Mouse (Mus musculus): ENCODE measurements around the gene Irak2. TPM values are rescaled to one million over a fixed set of nuclear protein-coding genes. Genes with fewer than 3 reads are reported as not detected.

Irak2 gene
- polyA plus RNA-seq, 2 experiments, result 4.9 to 27.0 TPM

DNA sequence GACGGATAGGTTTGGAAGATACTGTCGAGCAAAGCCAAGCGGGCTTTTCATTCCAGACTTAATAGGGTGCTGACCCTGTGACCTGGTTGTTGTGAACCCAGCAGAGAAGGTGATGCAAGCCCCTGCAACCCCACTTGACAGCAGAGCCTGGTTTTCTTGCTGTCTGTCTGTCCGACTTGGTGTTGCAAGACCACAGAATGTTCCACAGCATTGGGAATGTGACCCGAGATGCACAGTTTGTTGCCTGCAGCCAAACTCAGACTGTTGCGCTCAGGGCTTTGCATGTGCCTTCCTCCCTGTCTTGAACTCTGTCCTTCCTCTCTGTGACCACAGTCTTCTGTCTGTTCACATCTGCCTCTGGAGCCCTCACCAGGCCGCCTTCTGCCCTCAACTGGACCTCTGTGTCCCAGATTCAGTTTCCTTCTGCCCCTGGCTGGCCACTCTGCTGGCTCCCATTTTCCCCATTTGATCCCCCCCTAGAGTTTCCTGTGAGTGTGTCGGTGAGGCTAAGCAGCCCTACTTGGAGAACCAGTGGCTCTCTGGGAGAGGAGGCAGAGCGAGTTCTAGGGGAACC lies 41.8 kb downstream of the Irak2 start:
- DNase-seq (ENCODE audit: low read depth in 3 of 3, low spot score in 3 of 3) (no peak), ATAC-seq (ENCODE audit: insufficient read depth) (no peak)
- TF ChIP-seq EP300 (IDR thresholded peaks at IDR 0.05; ENCODE audit: low read depth), result no peak
- TF ChIP-seq CTCF (IDR thresholded peaks at IDR 0.05; ENCODE audit: low read depth), result no peak
- no peak overlapping the region for H3K9ac ChIP-seq (replicated peaks)
- peaks cover 0 to 8% of the 10 kb centered on the region in 2 experiments; a peak in 1 of 4 replicates for H3K4me1 ChIP-seq (replicated peaks; ENCODE audit: control insufficient read depth in 2 of 2, insufficient read depth in 2 of 2, low read length in 1 of 2)
- H3K9me3 ChIP-seq (ENCODE audit: control insufficient read depth, low read length), result no peaks in the 10 kb centered on the region
- 59% methylated on average over 9 of the region's 9 CpGs for WGBS (ENCODE audit: insufficient replicate concordance)
- H3K4me2 ChIP-seq (ENCODE audit: low read depth), result no peak overlapping the region
- H3K27me3 ChIP-seq (ENCODE audit: control insufficient read depth, insufficient read depth, low read length), result no peaks in the 10 kb centered on the region
- H3K4me3 ChIP-seq (ENCODE audit: insufficient read depth in 1 of 2, low read depth in 2 of 2, low read length in 2 of 2), result no peak overlapping the region
- no peak overlapping the region for H3K27ac ChIP-seq
- no peaks in the 10 kb centered on the region for H3K36me3 ChIP-seq (replicated peaks; ENCODE audit: control insufficient read depth, insufficient read depth, low read depth)

DNA sequence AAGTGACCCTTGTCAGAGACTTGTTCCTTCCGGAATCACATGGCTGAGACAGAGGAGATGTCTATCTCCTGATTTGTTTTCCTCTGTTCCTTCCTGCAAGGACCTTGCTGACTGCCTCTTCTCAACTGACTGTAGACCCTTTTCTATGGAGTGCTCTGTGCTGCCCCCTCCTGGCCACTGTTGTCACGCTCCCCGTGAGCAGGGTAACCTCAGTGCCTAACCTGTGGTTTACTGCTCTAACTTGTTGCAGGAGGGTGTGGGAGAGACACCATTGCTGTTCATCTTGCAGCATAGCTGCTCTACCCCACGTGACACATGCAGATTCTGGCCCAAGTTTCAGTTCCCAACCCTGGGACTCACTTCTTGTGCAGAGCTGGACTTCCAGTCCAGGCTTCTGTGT lies 43.0 kb downstream of the Irak2 start:
- no peak overlapping the region for H3K4me3 ChIP-seq (ENCODE audit: insufficient read depth in 1 of 2, low read depth in 2 of 2, low read length in 2 of 2)
- peak; percentile 76 for ATAC-seq (ENCODE audit: insufficient read depth)
- no peaks in the 10 kb centered on the region for H3K36me3 ChIP-seq (replicated peaks; ENCODE audit: control insufficient read depth, insufficient read depth, low read depth)
- DNase-seq (ENCODE audit: low read depth in 3 of 3, low spot score in 3 of 3), result peak in 2 of 3 experiments; percentile 55 to 61
- no peaks in the 10 kb centered on the region for H3K27me3 ChIP-seq (ENCODE audit: control insufficient read depth, insufficient read depth, low read length)
- TF ChIP-seq CTCF (IDR thresholded peaks at IDR 0.05; ENCODE audit: low read depth), result peak; percentile 99
- TF ChIP-seq EP300 (IDR thresholded peaks at IDR 0.05; ENCODE audit: low read depth), result no peak
- WGBS (ENCODE audit: insufficient replicate concordance), result 7% methylated on average over 4 of the region's 4 CpGs
- H3K4me2 ChIP-seq (ENCODE audit: low read depth), result no peak overlapping the region
- peaks cover 2 to 12% of the 10 kb centered on the region in 2 experiments; a peak in 1 of 4 replicates for H3K4me1 ChIP-seq (replicated peaks; ENCODE audit: control insufficient read depth in 2 of 2, insufficient read depth in 2 of 2, low read length in 1 of 2)
- H3K27ac ChIP-seq, result no peak overlapping the region
- no peaks in the 10 kb centered on the region for H3K9me3 ChIP-seq (ENCODE audit: control insufficient read depth, low read length)
- no peak overlapping the region for H3K9ac ChIP-seq (replicated peaks)

DNA sequence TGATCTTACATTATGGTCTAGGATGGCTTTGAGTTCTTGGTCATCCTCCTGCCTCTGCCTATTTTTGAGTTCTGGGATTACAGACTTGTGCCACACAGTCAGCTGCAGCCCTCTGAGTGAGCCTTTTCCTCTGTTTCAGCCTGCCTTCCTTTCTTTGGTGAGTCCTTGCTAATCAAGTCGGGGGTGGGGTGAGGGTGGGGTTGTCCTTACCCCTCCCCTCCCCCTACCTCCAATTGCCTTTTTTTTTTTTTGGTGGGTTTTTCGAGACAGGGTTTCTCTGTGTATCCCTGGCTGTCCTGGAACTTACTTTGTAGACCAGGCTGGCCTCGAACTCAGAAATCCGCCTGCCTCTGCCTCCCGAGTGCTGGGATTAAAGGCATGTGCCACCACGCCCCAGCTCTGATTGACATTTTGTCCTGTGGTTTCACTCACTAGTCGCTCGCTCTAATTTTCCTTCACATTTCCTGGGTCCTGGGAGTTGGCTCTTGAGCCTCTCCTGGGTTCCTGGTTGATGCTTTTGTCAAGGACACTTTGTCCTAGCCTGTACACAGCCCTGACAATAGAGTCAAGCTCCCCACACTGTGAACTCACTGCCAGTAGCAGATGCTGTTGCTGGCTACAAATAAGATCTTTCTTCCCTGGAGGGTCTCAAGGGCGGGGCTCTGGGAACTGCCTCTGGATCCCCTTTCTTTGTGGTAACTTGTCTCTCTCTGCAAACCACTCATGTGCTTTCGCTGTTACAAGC lies 45.0 kb downstream of the Irak2 start:
- 72% methylated on average over 10 of the region's 10 CpGs for WGBS (ENCODE audit: insufficient replicate concordance)
- TF ChIP-seq EP300 (IDR thresholded peaks at IDR 0.05; ENCODE audit: low read depth) (no peak), CTCF (IDR thresholded peaks at IDR 0.05; ENCODE audit: low read depth) (no peak)
- Histone ChIP-seq H3K9ac (replicated peaks) (no peak overlapping the region), H3K27ac (no peak overlapping the region), H3K9me3 (ENCODE audit: control insufficient read depth, low read length) (no peaks in the 10 kb centered on the region), H3K4me1 (replicated peaks; ENCODE audit: control insufficient read depth in 2 of 2, insufficient read depth in 2 of 2, low read length in 1 of 2) (peaks cover 2 to 12% of the 10 kb centered on the region in 2 experiments; a peak in 1 of 4 replicates), H3K36me3 (replicated peaks; ENCODE audit: control insufficient read depth, insufficient read depth, low read depth) (no peaks in the 10 kb centered on the region), H3K4me3 (ENCODE audit: insufficient read depth in 1 of 2, low read depth in 2 of 2, low read length in 2 of 2) (no peak overlapping the region), H3K27me3 (ENCODE audit: control insufficient read depth, insufficient read depth, low read length) (no peaks in the 10 kb centered on the region), H3K4me2 (ENCODE audit: low read depth) (no peak overlapping the region)
- ATAC-seq (ENCODE audit: insufficient read depth) (no peak), DNase-seq (ENCODE audit: low read depth in 3 of 3, low spot score in 3 of 3) (no peak)

DNA sequence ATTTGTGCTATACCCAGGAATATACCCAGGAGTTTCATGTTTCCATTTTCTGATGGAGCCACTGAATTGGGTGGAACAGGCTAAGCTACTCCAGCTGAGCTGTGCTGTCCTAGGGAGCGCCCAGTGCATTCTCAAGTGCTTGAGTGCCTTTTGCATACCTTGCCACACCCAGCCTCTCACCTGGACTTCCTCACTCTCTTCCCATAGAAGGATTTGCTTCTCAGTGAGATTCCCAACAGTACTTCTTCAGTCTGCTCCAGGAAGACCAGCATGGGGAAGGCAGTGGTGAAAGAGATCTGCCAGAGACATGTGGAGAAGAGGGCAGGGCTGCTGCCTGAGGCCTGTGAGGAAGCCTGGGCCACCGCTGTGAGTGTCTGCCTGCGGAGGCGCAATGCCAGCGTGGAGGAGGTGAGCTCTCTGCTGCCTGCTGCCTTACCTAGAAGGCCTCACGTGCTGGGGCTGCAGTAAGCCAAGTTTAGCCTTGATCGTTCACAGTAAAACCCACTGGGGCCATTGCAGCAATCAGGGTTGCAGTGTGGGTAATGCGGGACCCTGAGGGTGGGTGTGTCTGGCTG lies 48.4 kb downstream of the Irak2 start:
- H3K4me1 ChIP-seq (replicated peaks; ENCODE audit: control insufficient read depth in 2 of 2, insufficient read depth in 2 of 2, low read length in 1 of 2), result peaks cover 22 to 31% of the 10 kb centered on the region in 2 experiments
- ATAC-seq (ENCODE audit: insufficient read depth) (no peak), DNase-seq (ENCODE audit: low read depth in 3 of 3, low spot score in 3 of 3) (no peak)
- no peak overlapping the region for H3K9ac ChIP-seq (replicated peaks)
- no peak overlapping the region for H3K27ac ChIP-seq
- no peaks in the 10 kb centered on the region for H3K36me3 ChIP-seq (replicated peaks; ENCODE audit: control insufficient read depth, insufficient read depth, low read depth)
- H3K27me3 ChIP-seq (ENCODE audit: control insufficient read depth, insufficient read depth, low read length), result no peaks in the 10 kb centered on the region
- no peak overlapping the region for H3K4me2 ChIP-seq (ENCODE audit: low read depth)
- TF ChIP-seq CTCF (IDR thresholded peaks at IDR 0.05; ENCODE audit: low read depth) (no peak), EP300 (IDR thresholded peaks at IDR 0.05; ENCODE audit: low read depth) (no peak)
- 81% methylated on average over 8 of the region's 8 CpGs for WGBS (ENCODE audit: insufficient replicate concordance)
- H3K9me3 ChIP-seq (ENCODE audit: control insufficient read depth, low read length), result no peaks in the 10 kb centered on the region
- no peak overlapping the region for H3K4me3 ChIP-seq (ENCODE audit: insufficient read depth in 1 of 2, low read depth in 2 of 2, low read length in 2 of 2)

DNA sequence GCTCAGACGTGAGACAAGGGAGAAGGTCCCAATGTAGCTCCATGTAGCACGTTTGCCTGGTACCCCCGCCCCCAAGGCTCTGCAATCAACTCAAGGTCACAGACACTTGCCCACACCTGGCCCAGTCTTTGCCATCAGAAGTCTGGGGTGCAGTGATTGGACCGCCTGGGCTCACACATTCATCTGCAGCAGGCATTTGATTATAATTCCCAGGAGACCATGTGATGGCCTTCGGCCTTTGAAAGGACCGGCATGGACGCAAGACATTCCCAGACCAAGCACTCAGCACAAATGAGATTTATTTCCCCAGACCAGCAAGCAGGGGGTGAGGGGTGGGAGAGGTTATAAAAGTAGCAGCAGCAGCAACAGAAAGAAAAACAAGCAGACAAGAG lies 51.7 kb downstream of the Irak2 start:
- TF ChIP-seq CTCF (IDR thresholded peaks at IDR 0.05; ENCODE audit: low read depth), result no peak
- TF ChIP-seq EP300 (IDR thresholded peaks at IDR 0.05; ENCODE audit: low read depth), result no peak
- ATAC-seq (ENCODE audit: insufficient read depth) (no peak), DNase-seq (ENCODE audit: low read depth in 3 of 3, low spot score in 3 of 3) (no peak)
- Histone ChIP-seq H3K27ac (peak overlapping the region; percentile 89), H3K4me1 (replicated peaks; ENCODE audit: control insufficient read depth in 2 of 2, insufficient read depth in 2 of 2, low read length in 1 of 2) (peaks cover 42 to 49% of the 10 kb centered on the region in 2 experiments), H3K36me3 (replicated peaks; ENCODE audit: control insufficient read depth, insufficient read depth, low read depth) (peaks cover 22% of the 10 kb centered on the region), H3K4me3 (ENCODE audit: insufficient read depth in 1 of 2, low read depth in 2 of 2, low read length in 2 of 2) (no peak overlapping the region), H3K27me3 (ENCODE audit: control insufficient read depth, insufficient read depth, low read length) (no peaks in the 10 kb centered on the region), H3K4me2 (ENCODE audit: low read depth) (peak overlapping the region; percentile 79), H3K9ac (replicated peaks) (peak overlapping the region; percentile 9; the same call in 1 of the 2 replicates), H3K9me3 (ENCODE audit: control insufficient read depth, low read length) (no peaks in the 10 kb centered on the region)
- WGBS (ENCODE audit: insufficient replicate concordance), result 52% methylated on average over 7 of the region's 7 CpGs
